Mouse (Mus musculus): Measurements from ENCODE around the gene Prpf8.

- peak; percentile 90 for TF ChIP-seq CTCF (IDR thresholded peaks at IDR 0.05; ENCODE audit: borderline replicate concordance, control insufficient read depth, extremely low read depth, insufficient read depth, low read length, poor library complexity)
- no peak for TF ChIP-seq POLR2A (IDR thresholded peaks at IDR 0.05; ENCODE audit: control insufficient read depth, extremely low read depth, insufficient read depth, low read length, poor library complexity)
These were observed 43.7 kb downstream of the Prpf8 start for GRCm38 (mm10) chr11:75530325-75530724.

Measured in thymus, adult 2 months (tissue).